Mouse (Mus musculus): ENCODE measurements around the gene Gsg1. TPM values are rescaled to one million over a fixed set of nuclear protein-coding genes. Genes with fewer than 3 reads are reported as not detected.
A peak's percentile ranks its signal among the peaks of the same experiment; 100 is the strongest.

Gene Gsg1
- total RNA-seq (2022) = not detected

GRCm38 (mm10) chr6:135254153-135254552 lies at the start of gene Gsg1:
TSS of gene Gsg1 (minus strand) at chr6:135254351.
- no peak for DNase-seq

GRCm38 (mm10) chr6:135302421-135303125 lies 48.4 kb upstream of the Gsg1 start:
- DNase-seq = no peak

DNA sequence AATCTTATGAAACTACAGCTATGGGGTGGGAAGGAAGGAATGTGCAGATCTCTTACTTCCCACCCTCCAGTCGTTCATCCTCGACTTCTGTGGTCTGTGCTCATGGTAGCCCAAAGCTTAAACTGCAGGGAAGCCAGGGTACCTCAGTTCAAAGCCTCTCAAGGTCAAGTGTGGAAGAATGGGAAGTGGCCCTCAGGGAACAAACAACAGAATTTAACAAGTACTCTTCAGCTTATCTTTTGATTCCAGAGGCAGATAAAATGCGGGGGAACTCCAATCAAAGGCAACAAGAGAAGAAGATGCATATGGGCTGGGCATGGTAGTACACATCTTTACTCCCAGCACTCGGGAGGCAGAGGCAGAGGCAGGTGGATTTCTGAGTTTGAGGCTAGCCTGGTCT lies 46.3 kb upstream of the Gsg1 start:
- no peak for DNase-seq

DNA sequence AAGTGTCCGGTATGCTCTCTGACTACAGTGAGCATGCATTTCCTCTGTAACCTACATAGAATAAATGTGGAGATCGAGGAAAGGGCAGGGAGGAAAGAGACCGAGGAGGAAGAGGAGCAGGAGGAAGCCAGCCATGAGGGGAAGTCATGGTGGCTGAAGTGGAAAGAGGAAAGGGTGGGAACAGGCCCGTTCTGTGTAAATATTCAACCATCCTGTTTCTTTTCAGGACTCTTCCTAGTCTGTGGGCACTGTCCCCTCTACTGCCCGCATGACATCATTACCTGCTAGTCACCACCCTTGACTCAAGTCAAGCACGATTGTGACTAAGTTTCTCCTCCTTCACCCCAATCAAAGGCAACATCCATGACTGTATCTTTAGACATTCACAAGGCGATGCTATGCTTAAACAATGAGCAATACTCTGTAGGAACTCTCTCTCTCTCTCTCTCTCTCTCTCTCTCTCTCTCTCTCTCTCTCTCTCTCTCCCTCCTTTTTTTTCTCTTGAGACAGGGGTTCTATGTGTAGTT lies 44.9 kb upstream of the Gsg1 start:
- no peak for DNase-seq

DNA sequence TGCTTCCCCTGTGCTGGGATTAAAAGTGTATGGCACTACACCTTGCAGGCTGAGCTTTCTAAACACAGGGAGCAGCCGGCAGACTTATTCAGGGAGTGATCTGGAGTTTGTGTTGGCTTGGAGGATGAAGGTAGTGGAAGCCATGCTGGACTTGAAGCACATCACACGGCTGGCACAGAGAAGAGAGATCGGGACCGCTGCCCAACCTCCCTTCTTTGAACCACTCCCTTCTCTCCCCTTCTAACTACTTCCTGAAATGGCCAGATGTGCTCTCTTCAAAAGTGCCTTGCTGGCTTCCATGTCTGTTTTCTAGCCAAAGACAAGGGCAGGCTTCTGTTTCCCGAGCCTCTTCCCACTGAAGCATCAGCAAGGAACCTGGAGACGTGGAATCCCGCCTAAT lies 43.4 kb upstream of the Gsg1 start:
- no peak for DNase-seq

DNA sequence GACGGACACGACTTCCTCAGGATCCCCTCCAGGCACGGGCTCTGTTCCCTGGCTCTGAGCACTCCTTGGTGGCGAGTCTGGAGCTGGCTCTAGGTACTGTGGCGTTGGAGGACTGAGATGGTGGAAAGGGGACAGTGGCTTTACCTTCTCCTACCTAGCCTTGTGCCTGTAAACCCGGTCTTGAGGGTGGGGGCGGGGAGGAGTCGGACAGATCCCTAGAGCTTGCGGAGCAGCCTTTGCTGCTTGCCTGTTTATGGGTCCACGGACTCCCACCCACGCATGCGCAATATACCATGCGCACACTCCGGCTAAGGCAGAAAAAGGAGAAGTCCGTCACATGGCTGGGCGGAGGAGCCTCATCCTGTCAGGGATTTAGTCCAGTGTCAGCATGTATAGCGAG lies 42.1 kb upstream of the Gsg1 start:
- peak; percentile 12 for DNase-seq

DNA sequence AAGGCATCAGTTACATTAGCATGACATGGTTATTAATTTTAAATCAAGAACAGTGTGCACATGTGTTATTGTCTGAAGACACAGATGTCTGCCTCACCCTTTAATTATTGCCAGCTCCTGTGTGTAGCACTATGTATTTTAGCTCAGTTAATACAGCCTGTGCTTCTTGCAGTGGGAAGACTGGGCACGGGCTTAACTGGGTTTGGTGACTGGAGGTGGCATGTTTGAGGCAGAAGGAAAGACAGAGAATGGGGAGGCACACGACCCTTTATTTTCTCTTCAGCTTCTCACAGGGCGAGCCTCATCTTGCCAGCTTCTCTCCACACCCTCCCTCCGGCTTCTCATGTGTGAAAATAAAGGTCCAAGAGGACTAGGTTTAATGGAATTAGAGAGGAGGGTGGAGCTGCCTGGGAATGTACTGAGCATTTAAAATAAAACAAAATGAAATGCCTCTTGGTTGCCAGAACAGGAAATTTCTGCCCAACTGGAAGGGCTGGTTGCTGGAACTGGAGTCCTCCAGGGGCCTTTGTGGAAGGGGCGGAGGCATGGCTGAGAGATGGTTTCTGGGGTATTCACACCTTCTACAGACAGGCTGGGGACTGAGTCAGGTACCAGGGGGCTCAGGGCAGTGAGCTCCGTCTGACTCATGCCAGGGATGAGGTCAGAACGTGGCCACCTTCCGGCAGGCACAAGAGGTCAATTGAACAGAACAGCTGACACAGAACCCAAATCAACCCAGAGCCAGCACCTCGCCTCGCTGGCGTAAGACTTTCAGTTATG lies 41.1 kb upstream of the Gsg1 start:
- peak; percentile 5 for DNase-seq

DNA sequence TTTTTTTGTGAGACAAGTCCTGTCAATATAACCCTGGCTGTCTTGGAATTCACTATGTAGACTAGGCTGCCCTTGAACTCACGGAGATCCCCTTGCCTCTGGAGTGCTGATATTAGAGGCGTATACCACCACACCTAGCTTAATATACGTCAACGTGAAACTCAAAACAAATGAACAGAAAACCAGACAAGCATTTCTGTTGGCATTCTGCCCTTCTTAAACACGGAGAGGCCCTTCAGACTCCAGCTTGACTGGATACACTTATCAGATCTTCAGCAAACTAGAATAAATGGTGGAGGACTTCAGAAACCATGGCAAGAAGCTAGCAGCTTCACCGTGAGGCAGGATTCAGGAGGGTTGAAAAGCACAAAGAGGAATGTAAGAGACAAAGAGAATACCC lies 40.0 kb upstream of the Gsg1 start:
- no peak for DNase-seq

GRCm38 (mm10) chr6:135292391-135292790 lies 38.2 kb upstream of the Gsg1 start:
- DNase-seq = no peak

DNA sequence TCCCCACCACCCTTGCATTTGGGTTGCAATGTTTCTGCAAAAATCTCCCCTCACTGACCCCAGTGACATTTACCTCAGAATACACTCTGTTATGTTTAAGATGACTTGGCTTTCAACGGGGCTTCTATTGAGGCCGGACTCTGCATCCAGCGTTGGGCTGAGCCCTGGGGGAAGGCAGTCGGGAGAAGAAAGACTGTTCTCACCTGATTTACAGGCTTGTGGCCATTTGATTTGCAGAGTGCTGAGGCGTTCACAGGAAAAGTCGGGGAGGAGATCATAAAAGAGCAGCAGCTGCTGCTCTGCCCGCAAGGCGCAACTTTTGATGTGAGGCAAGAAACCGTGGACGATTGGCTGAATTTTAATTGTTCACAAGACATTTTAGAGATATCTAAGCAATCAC lies 25.7 kb upstream of the Gsg1 start:
- DNase-seq = no peak

DNA sequence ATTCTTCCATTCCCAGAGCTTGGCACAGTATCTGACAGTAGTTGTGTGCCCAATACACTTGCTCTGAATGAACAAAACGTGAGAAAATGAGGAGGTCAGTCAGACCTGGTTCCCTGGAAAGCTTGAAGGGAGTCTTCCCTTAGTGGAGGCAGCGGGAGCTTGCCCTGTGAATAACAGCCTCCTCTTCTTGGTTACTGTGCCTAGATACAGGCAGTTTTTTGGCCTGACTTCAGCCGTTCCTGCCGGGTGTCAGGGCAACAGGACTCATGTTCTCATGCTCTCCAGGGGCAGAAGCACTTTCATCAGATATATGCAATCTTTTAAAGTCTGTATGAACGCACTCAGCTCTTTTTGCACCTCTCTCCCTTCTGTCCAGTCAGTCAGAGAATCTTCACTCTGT lies 25.1 kb upstream of the Gsg1 start:
- no peak for DNase-seq

DNA sequence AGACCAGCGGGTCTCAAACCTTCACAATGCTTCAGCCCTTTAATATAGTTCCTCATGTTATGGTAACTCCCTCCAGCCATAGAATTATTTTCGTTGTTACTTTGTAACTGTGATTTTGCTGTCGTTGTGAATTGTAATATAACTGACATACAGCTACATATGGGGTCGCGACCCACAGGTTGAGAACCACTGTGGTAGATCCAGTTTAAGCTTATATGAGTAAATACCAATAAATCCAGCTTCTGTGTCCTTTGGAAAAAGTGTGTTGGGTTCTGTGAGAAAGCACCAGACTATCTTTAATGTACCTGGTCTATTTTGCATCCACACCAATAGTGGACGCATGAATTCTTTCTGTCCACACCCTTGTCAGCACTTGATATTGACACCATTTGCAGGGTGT lies 24.2 kb upstream of the Gsg1 start:
- DNase-seq = no peak

- DNase-seq = no peak
Observed at GRCm38 (mm10) chr6:135276474-135277295, 22.5 kb upstream of the Gsg1 start.

DNA sequence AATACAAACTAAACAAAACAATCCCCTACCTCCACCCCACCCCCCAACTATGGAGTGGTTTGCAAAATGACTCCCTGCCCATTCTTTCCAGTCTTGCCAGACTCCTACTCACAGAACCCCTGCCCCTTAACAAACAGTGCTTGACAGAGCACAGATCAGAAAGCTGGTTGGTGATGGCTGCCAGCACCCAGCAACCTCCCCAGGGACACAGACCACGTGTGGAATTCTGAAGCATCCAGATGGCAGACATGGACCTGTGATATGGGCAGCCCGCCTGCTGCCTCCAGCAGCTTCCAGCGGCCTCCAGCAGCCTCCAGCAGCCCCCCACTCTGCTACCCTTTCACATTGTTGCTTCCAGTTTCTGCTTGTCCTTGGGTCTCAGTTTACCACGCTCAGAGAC lies 21.1 kb upstream of the Gsg1 start:
- no peak for DNase-seq

DNA sequence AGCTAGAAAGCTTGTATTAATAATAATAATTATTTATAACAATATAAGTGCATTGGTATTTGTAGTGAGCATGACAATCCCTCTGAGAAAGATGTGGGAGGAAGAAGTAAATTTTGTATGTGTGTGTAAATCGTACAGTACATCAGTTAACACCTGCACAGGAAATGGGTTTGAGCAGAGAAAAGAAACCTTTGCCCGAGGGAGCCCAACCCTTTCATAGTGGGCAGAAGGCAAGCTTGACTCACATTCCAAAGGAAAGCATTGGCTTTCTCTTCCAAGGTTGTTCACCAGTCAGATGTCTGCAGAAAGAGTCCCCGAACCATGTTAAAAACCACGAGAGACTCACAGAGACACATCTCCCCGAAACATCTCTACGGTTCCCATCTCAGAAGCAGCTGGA lies 18.9 kb upstream of the Gsg1 start:
- DNase-seq = no peak

DNA sequence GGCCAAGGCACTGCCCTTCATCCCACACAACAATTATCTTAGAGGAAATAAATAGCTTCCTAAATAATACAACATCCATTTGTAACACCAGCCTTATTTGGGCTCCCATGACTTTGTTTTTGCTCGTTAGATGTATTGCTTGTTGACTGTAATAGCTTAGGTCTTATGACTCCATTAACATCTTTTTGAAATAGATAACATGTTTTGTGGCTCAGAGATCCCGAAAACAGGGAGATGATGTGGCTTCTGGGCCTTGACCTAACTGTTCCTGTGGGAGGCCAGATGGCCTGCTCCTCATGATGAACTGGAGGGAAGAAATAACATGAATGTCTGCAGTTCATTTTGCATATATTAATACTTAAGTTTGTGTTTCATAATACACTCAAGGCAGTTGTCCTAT lies 17.6 kb upstream of the Gsg1 start:
- DNase-seq = no peak

DNA sequence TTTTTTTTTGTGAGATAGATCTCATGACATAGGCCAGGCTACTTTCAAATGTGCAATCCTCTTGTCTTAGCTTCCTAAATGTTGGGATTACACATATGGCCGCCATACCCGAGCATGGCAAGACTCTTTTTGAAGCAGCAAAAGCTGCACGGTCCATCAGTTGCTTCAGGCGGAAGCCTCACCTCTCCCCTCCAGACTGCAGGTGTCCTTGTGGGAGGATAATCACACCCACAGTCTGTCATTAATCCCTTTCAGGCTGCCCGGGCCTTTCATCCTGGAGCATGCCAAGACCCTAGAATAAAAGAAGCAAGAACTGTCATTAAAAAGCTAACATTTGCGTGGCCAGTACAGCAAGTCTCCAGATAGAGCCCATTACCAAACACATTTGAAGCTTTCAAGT lies 15.5 kb upstream of the Gsg1 start:
- DNase-seq = no peak

- DNase-seq = no peak
Observed at GRCm38 (mm10) chr6:135268392-135268791, 14.2 kb upstream of the Gsg1 start.

DNA sequence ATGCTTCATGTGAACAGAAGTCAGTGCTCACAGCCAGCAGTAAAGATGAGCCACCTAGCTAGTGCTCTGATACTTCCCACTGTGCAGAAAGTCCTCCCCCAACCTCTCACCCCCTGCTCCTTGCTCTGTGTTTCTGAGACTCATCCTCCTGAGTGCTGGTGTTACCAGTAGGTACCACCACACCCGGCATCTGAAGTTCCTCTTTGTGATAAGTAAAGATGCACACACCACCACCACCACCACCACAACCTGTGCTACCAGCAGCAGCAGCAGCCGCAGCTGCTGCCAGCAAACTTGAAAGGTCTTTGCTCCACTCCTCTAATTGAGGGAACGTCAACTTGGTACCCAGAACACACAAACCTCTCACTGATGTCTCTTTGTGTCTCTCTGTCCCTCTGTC lies 13.1 kb upstream of the Gsg1 start:
- no peak for DNase-seq

- DNase-seq = no peak
Observed at GRCm38 (mm10) chr6:135266056-135266455, 11.9 kb upstream of the Gsg1 start.

- no peak for DNase-seq
Observed at GRCm38 (mm10) chr6:135264136-135264535, 10.0 kb upstream of the Gsg1 start.

DNA sequence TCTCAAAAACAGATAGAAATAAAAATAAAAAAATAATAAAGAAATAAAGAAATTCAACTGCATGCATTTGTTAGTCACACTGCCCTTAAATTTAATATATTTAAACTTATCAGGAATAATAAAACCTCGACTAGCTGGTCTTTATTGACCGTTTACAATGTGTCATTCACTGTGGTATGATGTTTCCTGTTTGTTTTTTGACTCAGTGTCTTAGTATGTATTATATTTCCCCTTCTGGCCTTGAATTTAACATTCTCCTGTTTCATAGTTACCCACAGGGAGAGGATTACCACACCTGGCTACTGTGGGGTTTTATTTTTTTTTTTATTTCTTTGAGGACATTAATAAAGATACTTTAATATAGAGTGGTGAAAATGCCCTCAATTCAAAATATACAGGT lies 8.4 kb upstream of the Gsg1 start:
- no peak for DNase-seq

GRCm38 (mm10) chr6:135261124-135261523 lies 7.0 kb upstream of the Gsg1 start:
- no peak for DNase-seq

Data from adrenal gland, adult 8-10 months (tissue).